Mouse (Mus musculus) liver, adult 2 months (tissue): ENCODE measurements around the gene Slc38a9.

Source experiments
- CTCF ChIP-seq: fragments of 200-500 bp; IDR thresholded peaks from 2 replicates; pipeline ENCODE4 v1.5.1; 2011; ENCODE audit warnings: low read depth, low read length, control low read depth
- POLR2A ChIP-seq: fragments of 200-500 bp; IDR thresholded peaks from 2 replicates; pipeline ENCODE4 v1.6.1; 2011; ENCODE audit warnings: low read length, control low read depth; ENCODE audit not compliant: insufficient read depth; ENCODE audit errors: extremely low read depth

GRCm38 (mm10) chr13:112760538-112760881, 100.0 kb downstream of the Slc38a9 start:
- TF ChIP-seq CTCF: no peak
- no peak for TF ChIP-seq POLR2A
